47 mouse cellular contexts compared by ENCODE assay signal in the genomic region with DNA sequence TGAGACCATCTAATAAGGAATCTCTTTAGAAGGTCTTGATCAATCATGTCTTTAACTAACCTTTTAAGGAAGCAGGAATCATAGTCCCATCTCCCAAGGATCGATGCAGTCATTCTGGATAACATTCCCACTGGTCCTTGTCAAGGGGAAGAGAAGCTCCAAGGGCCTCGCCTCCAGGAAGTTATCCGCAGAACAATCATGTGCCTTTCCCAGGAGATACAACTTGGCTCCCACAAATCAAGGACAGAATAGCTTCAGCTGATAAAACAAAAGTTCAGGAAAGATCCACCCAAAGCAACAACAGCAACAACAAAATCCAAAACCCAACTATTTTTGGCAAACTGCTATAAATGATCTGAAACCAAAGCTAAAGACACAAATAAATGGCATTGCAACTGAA. TPM values are rescaled to one million over a fixed set of nuclear protein-coding genes. Genes with fewer than 3 reads are reported as not detected.
"Had no signal": no experiment of that assay in that cellular context is flagged by ENCODE, and none has a peak within 500 bp of the region (broad histone marks: within the 10 kb centered on the region; RNA-seq: fewer than 3 reads in every experiment).

No protein-coding gene starts in this region.

- H3K4me2 ChIP-seq: limb, embryonic 12.5 days; limb, embryonic 13.5 days; limb, embryonic 15.5 days; liver, embryonic 11.5 days; liver, embryonic 12.5 days; liver, embryonic 13.5 days; liver, embryonic 15.5 days; lung, embryonic 14.5 days; lung, embryonic 15.5 days; midbrain, embryonic 11.5 days; midbrain, embryonic 12.5 days; midbrain, embryonic 13.5 days; midbrain, embryonic 15.5 days; neural tube, embryonic 12.5 days; neural tube, embryonic 13.5 days had no signal

- H3K9ac ChIP-seq: limb, embryonic 12.5 days; limb, embryonic 13.5 days; limb, embryonic 15.5 days; liver, embryonic 12.5 days; liver, embryonic 13.5 days; liver, embryonic 14.5 days; liver, embryonic 15.5 days; lung, embryonic 14.5 days; lung, embryonic 15.5 days; midbrain, embryonic 12.5 days; midbrain, embryonic 13.5 days; midbrain, embryonic 15.5 days; neural tube, embryonic 12.5 days; neural tube, embryonic 13.5 days had no signal

- H3K4me3 ChIP-seq: limb, embryonic 10.5 days; limb, embryonic 12.5 days; limb, embryonic 13.5 days; limb, embryonic 15.5 days; liver, embryonic 12.5 days; liver, embryonic 13.5 days; liver, embryonic 15.5 days; lung, embryonic 15.5 days; megakaryocyte, embryonic 14.5 days; midbrain, embryonic 10.5 days; midbrain, embryonic 12.5 days; midbrain, embryonic 13.5 days; midbrain, embryonic 15.5 days; myocyte; neural tube, embryonic 12.5 days; neural tube, embryonic 13.5 days had no signal

- H3K27ac ChIP-seq: limb, embryonic 10.5 days; limb, embryonic 12.5 days; limb, embryonic 13.5 days; limb, embryonic 15.5 days; liver, embryonic 12.5 days; liver, embryonic 13.5 days; liver, embryonic 14.5 days; liver, embryonic 15.5 days; lung, embryonic 15.5 days; macrophage; midbrain, embryonic 10.5 days; midbrain, embryonic 12.5 days; midbrain, embryonic 13.5 days; midbrain, embryonic 15.5 days; neural tube, embryonic 12.5 days; neural tube, embryonic 13.5 days had no signal

- H3K36me3 ChIP-seq: limb, embryonic 10.5 days; limb, embryonic 12.5 days; limb, embryonic 13.5 days; limb, embryonic 15.5 days; liver, embryonic 12.5 days; liver, embryonic 13.5 days; liver, embryonic 15.5 days; lung, embryonic 15.5 days; midbrain, embryonic 10.5 days; midbrain, embryonic 12.5 days; midbrain, embryonic 13.5 days; midbrain, embryonic 15.5 days; neural tube, embryonic 12.5 days; neural tube, embryonic 13.5 days had no signal

- ATAC-seq: liver, embryonic 12.5 days; lung, postnatal 0 days; midbrain, embryonic 13.5 days; midbrain, embryonic 15.5 days; midbrain, embryonic 16.5 days had no signal

- H3K27me3 ChIP-seq: limb, embryonic 12.5 days; limb, embryonic 13.5 days; limb, embryonic 15.5 days; liver, embryonic 13.5 days; liver, embryonic 15.5 days; lung, embryonic 15.5 days; megakaryocyte, embryonic 14.5 days; midbrain, embryonic 12.5 days; midbrain, embryonic 13.5 days; midbrain, embryonic 15.5 days; neural tube, embryonic 12.5 days; neural tube, embryonic 13.5 days had no signal

- H3K4me1 ChIP-seq: limb, embryonic 10.5 days; limb, embryonic 12.5 days; limb, embryonic 13.5 days; limb, embryonic 15.5 days; lung, embryonic 15.5 days; midbrain, embryonic 10.5 days; midbrain, embryonic 12.5 days; midbrain, embryonic 13.5 days; midbrain, embryonic 15.5 days; neural tube, embryonic 12.5 days; neural tube, embryonic 13.5 days had no signal

- H3K9me3 ChIP-seq: limb, embryonic 10.5 days; limb, embryonic 12.5 days; limb, embryonic 13.5 days; limb, embryonic 15.5 days; liver, embryonic 12.5 days; liver, embryonic 13.5 days; liver, embryonic 15.5 days; lung, embryonic 15.5 days; megakaryocyte, embryonic 14.5 days; midbrain, embryonic 10.5 days; midbrain, embryonic 12.5 days; midbrain, embryonic 13.5 days; midbrain, embryonic 15.5 days; neural tube, embryonic 12.5 days; neural tube, embryonic 13.5 days had no signal

- DNase-seq: left cerebral cortex, postnatal 4 days; liver; liver, embryonic 13.5 days; lung, adult 18-20 months; lung, adult 2 months; lung, embryonic 14.5 days; lung, postnatal 10 days; lung, postnatal 14 days; lung, postnatal 36 days; lung, postnatal 4 days; midbrain, embryonic 14.5 days had no signal

RNA-seq across cellular contexts. Expression of a gene that starts 5.0 kb away (rescaled TPM):
- total RNA-seq: left cerebral cortex, postnatal 10 days; left cerebral cortex, postnatal 14 days; left cerebral cortex, postnatal 25 days; left cerebral cortex, postnatal 36 days; left cerebral cortex, postnatal 4 days; megakaryocyte progenitor cell, adult 5-6 weeks; megakaryocyte, adult 5-6 weeks; megakaryocyte-erythroid progenitor cell, adult 5-6 weeks; midbrain, postnatal 0 days; monocyte, adult 5-6 weeks had no signal
- polyA plus RNA-seq: limb, embryonic 10.5 days; limb, embryonic 11.5 days; limb, embryonic 12.5 days; limb, embryonic 15.5 days; liver, embryonic 11.5 days; liver, embryonic 12.5 days; liver, embryonic 13.5 days; liver, embryonic 14.5 days; liver, embryonic 15.5 days; liver, embryonic 16.5 days; lung, embryonic 14.5 days; lung, embryonic 15.5 days; lung, embryonic 16.5 days; lung, postnatal 0 days; macrophage; midbrain, embryonic 10.5 days; midbrain, embryonic 11.5 days; midbrain, embryonic 12.5 days; midbrain, embryonic 13.5 days; midbrain, embryonic 14.5 days; midbrain, embryonic 15.5 days; midbrain, embryonic 16.5 days; midbrain, postnatal 0 days; myocyte; neural tube, embryonic 11.5 days; neural tube, embryonic 12.5 days; neural tube, embryonic 13.5 days had no signal

RNA-seq across cellular contexts. Expression of a gene that starts 22.4 kb away (rescaled TPM):
- total RNA-seq: left cerebral cortex, postnatal 10 days; left cerebral cortex, postnatal 14 days; left cerebral cortex, postnatal 25 days; left cerebral cortex, postnatal 36 days; left cerebral cortex, postnatal 4 days; liver, adult 2 months; megakaryocyte progenitor cell, adult 5-6 weeks; megakaryocyte, adult 5-6 weeks; megakaryocyte-erythroid progenitor cell, adult 5-6 weeks; midbrain, postnatal 0 days; monocyte, adult 5-6 weeks had no signal
- polyA plus RNA-seq: limb, embryonic 10.5 days; limb, embryonic 11.5 days; limb, embryonic 12.5 days; limb, embryonic 13.5 days; limb, embryonic 14.5 days; limb, embryonic 15.5 days; liver, adult 2 months; liver, embryonic 11.5 days; liver, embryonic 12.5 days; liver, embryonic 13.5 days; liver, embryonic 14.5 days; liver, embryonic 15.5 days; liver, embryonic 16.5 days; lung, adult 2 months; lung, embryonic 14.5 days; lung, embryonic 15.5 days; lung, embryonic 16.5 days; lung, postnatal 0 days; macrophage; midbrain, embryonic 10.5 days; midbrain, embryonic 11.5 days; midbrain, embryonic 12.5 days; midbrain, embryonic 13.5 days; midbrain, embryonic 14.5 days; midbrain, embryonic 15.5 days; midbrain, embryonic 16.5 days; midbrain, postnatal 0 days; myocyte; neural tube, embryonic 11.5 days; neural tube, embryonic 12.5 days; neural tube, embryonic 13.5 days had no signal

RNA-seq across cellular contexts. Expression of a gene that starts 34.5 kb away (rescaled TPM):
- total RNA-seq: left cerebral cortex, postnatal 10 days; left cerebral cortex, postnatal 14 days; left cerebral cortex, postnatal 25 days; left cerebral cortex, postnatal 36 days; left cerebral cortex, postnatal 4 days; liver, adult 2 months; megakaryocyte progenitor cell, adult 5-6 weeks; megakaryocyte, adult 5-6 weeks; megakaryocyte-erythroid progenitor cell, adult 5-6 weeks; midbrain, postnatal 0 days; monocyte, adult 5-6 weeks had no signal
- polyA plus RNA-seq: limb, embryonic 10.5 days; limb, embryonic 11.5 days; limb, embryonic 12.5 days; limb, embryonic 13.5 days; limb, embryonic 14.5 days; limb, embryonic 15.5 days; liver, adult 2 months; liver, embryonic 11.5 days; liver, embryonic 12.5 days; liver, embryonic 13.5 days; liver, embryonic 14.5 days; liver, embryonic 15.5 days; liver, embryonic 16.5 days; lung, adult 2 months; lung, embryonic 14.5 days; lung, embryonic 15.5 days; lung, embryonic 16.5 days; lung, postnatal 0 days; macrophage; midbrain, embryonic 10.5 days; midbrain, embryonic 11.5 days; midbrain, embryonic 12.5 days; midbrain, embryonic 13.5 days; midbrain, embryonic 14.5 days; midbrain, embryonic 15.5 days; midbrain, embryonic 16.5 days; midbrain, postnatal 0 days; myocyte; neural tube, embryonic 11.5 days; neural tube, embryonic 12.5 days; neural tube, embryonic 13.5 days had no signal

RNA-seq across cellular contexts. Expression of a gene that starts 55.6 kb away (rescaled TPM):
- total RNA-seq: left cerebral cortex, postnatal 10 days; left cerebral cortex, postnatal 4 days; midbrain, postnatal 0 days had no signal
- polyA plus RNA-seq: limb, embryonic 10.5 days; limb, embryonic 11.5 days; limb, embryonic 12.5 days; limb, embryonic 13.5 days; midbrain, embryonic 10.5 days; midbrain, embryonic 11.5 days; midbrain, embryonic 13.5 days; midbrain, embryonic 15.5 days; midbrain, embryonic 16.5 days; neural tube, embryonic 11.5 days; neural tube, embryonic 12.5 days had no signal
